Mouse (Mus musculus): ENCODE results near the gene Gm10718.
"Not testable (repeated sequence)": the region's sequence is repeated elsewhere in the genome, so short reads cannot be mapped to it uniquely, and the experiment has no call there.

Gm10718 gene

GRCm38 (mm10) chr9:3025653-3026052 lies 2.3 kb downstream of the Gm10718 start:
- not testable (repeated sequence) for DNase-seq (ENCODE audit: low read depth)

DNA sequence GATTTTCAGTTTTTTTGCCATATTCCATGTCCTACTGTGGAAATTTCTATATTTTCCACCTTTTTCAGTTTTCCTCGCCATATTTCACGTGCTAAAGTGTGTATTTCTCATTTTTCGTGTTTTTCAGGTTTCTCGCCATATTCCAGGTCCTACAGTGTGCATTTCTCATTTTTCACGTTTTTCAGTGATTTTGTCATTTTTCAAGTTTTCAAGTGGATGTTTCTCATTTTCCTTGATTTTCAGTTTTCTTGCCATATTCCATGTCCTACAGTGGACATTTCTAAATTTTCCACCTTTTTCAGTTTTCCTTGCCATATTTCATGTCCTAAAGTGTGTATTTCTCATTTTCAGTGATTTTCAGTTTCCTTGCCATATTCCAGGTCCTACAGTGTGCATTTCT lies 2.8 kb downstream of the Gm10718 start:
- not testable (repeated sequence) for DNase-seq (ENCODE audit: low read depth)

- DNase-seq (ENCODE audit: low read depth): not testable (repeated sequence)
Observed at GRCm38 (mm10) chr9:3026741-3027140, 3.4 kb downstream of the Gm10718 start.

- peak; percentile 70 for DNase-seq (ENCODE audit: low read depth)
Observed at GRCm38 (mm10) chr9:3027200-3027599, 3.9 kb downstream of the Gm10718 start.

GRCm38 (mm10) chr9:3029276-3030000 lies 6.1 kb downstream of the Gm10718 start:
- DNase-seq (ENCODE audit: low read depth): not testable (repeated sequence)

DNA sequence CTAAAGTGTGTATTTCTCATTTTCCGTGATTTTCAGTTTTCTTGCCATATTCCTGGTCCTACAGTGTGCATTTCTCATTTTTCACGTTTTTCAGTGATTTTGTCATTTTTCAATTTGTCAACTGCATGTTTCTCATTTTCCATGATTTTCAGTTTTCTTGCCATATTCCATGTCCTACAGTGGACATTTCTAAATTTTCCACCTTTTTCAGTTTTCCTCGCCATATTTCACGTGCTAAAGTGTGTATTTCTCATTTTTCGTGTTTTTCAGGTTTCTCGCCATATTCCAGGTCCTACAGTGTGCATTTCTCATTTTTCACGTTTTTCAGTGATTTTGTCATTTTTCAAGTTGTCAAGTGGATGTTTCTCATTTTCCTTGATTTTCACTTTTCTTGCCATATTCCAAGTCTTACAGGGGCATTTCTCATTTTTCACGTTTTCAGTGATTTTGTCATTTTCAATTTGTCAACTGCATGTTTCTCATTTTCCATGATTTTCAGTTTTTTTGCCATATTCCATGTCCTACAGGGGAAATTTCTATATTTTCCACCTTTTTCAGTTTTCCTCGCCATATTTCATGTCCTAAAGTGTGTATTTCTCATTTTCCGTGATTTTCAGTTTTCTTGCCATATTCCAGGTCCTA lies 7.5 kb downstream of the Gm10718 start:
- DNase-seq (ENCODE audit: low read depth): peak; percentile 94

GRCm38 (mm10) chr9:3034299-3034698 lies 11.0 kb downstream of the Gm10718 start, which contains the start of gene Gm17535:
TSS of gene Gm17535 (plus strand) at chr9:3034599.
- not testable (repeated sequence) for DNase-seq (ENCODE audit: low read depth)

GRCm38 (mm10) chr9:3036577-3036976 lies 13.2 kb downstream of the Gm10718 start, which contains the start of gene Gm10715:
TSS of gene Gm10715 (plus strand) at chr9:3036877.
- DNase-seq (ENCODE audit: low read depth): not testable (repeated sequence)

DNA sequence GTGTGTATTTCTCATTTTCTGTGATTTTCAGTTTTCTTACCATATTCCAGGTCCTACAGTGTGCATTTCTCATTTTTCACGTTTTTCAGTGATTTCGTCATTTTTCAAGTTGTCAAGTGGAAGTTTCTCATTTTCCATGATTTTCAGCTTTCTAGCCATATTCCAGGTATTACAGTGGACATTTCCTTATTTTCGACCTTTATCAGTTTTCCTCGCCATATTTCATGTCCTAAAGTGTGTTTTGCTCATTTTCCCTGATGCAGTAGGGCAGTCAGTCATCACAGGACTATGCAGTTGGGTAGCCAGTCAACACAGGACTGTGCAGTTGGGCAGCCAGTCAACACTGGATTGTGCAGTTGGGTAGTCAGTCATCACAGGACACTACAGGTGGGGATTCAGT lies 14.8 kb downstream of the Gm10718 start:
- DNase-seq (ENCODE audit: low read depth): peak; percentile 40
